ENCODE assay signal across 17 mouse cellular contexts in the genomic region with DNA sequence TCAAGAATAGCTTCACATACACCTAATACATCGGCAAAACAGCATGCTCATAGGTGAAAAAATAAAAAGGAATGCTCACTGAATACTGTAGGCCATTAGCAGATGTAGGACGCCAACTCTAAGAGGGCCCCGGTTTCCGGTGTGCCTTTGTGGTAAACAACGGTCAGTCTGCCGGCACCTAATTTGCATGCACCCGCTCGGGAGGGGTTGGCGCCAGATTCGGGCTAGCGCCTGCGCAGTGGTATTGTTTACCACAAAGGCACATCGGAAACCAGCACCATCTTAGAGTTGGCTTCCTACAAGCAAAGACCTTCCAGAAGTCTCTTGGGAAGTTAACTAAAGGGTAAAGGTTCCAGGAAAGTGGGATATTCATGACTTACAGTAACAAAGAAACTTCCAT.
"Had no signal": no experiment of that assay in that cellular context is flagged by ENCODE, and none has a peak within 500 bp of the region (broad histone marks: within the 10 kb centered on the region; RNA-seq: fewer than 3 reads in every experiment).

No protein-coding gene starts in this region.

- H3K36me3 ChIP-seq: lung, embryonic 15.5 days; midbrain, embryonic 15.5 days; neural tube, embryonic 12.5 days; stomach, embryonic 15.5 days had no signal

- H3K27ac ChIP-seq: liver, embryonic 14.5 days; lung, embryonic 15.5 days; macrophage; midbrain, embryonic 15.5 days; neural tube, embryonic 12.5 days; stomach, embryonic 15.5 days; stomach, postnatal 0 days had no signal

- H3K4me1 ChIP-seq: lung, embryonic 15.5 days; stomach, embryonic 15.5 days had no signal

- ATAC-seq: lung, postnatal 0 days; midbrain, embryonic 15.5 days had no signal

- H3K4me3 ChIP-seq: lung, embryonic 15.5 days; megakaryocyte, embryonic 14.5 days; midbrain, embryonic 15.5 days; neural tube, embryonic 12.5 days; stomach, embryonic 15.5 days had no signal

- H3K9me3 ChIP-seq: lung, embryonic 15.5 days; midbrain, embryonic 15.5 days; neural tube, embryonic 12.5 days; stomach, embryonic 15.5 days had no signal

- H3K9ac ChIP-seq: liver, embryonic 14.5 days; lung, embryonic 15.5 days; midbrain, embryonic 15.5 days; neural tube, embryonic 12.5 days; stomach, embryonic 15.5 days had no signal

- DNase-seq: lung, adult 2 months; lung, postnatal 14 days; lung, postnatal 36 days; right cerebral cortex, postnatal 14 days; thymus, adult 18-20 months; thymus, postnatal 14 days; thymus, postnatal 36 days had no signal

- H3K27me3 ChIP-seq: lung, embryonic 15.5 days; megakaryocyte, embryonic 14.5 days; midbrain, embryonic 15.5 days; neural tube, embryonic 12.5 days; stomach, embryonic 15.5 days had no signal

- H3K4me2 ChIP-seq: lung, embryonic 15.5 days; midbrain, embryonic 11.5 days; midbrain, embryonic 15.5 days; neural tube, embryonic 12.5 days; stomach, embryonic 15.5 days had no signal
